Mouse (Mus musculus) cerebellum, adult 9-10 months (tissue): ENCODE measurements around the gene Olfr33.

Experiments used
- DNase-seq: peaks from one replicate; pipeline ENCODE4 v3.0.0; 2022

Gene Olfr33

DNA sequence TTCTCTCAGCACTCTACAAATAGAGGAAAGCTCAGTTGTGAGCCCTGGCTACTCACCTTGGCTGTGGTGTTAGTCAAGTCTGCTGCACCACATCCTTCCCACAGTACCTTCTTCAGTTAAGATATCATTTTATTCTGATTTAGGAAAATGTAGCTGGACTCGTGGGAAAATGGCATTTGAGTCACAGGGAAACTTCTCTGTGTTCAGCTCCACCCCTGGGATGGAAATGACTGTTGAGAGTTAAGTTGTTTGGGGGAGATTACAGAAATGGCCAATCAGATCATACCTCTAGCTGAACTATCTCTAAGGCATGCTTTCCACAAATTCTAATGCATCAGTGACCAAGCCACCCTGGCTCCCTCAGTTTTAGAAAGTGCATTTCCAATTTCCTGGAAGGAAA lies at the start of gene Olfr33:
TSS of gene Olfr33 (minus strand) at position 101 of the 400 bp plus-strand sequence.
- no peak for DNase-seq

DNA sequence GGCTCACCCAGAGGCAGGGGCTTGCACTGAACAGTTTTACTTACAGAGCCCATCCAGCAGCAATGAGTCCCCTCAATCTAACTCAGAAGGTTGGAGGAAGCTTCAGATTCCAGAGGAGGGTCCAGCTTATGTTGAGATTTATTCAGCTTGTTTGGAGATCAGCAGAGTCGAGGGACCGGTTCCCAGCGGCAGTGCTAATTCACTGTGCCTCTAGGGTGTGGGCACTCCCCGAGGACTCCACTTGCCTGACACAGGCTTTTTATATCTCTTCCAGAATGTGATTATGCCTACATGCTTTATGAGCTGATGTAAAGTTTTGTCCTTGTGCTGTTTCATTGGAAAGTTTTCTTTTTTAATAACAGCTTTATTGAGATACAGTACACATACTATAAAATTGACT lies 40.4 kb upstream of the Olfr33 start, which contains the start of the genes Olfr560 and Olfr78:
TSS of gene Olfr560 (minus strand) at position 101 of the 400 bp plus-strand sequence.
TSS of gene Olfr78 (minus strand) at position 206 of the 400 bp plus-strand sequence.
- DNase-seq = no peak

DNA sequence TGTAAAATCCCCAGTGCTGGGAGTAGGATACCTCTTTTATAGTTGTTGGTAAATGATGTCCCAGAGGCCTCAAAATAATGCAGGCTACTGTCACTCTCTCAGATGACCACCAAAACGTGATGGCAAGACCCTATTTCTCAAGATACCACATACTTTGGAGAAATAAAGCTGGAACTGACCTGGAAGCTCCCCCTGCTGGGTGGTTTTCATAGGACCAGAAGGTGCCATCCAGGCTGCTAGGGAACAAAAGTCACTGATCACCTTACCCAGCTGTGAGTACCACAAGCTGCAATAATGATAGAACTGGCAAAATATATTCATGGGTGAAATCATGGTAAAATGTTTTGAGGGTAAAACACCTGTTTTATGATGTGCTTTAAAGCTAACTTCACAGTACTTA lies 33.2 kb upstream of the Olfr33 start:
- DNase-seq = peak; percentile 0

DNA sequence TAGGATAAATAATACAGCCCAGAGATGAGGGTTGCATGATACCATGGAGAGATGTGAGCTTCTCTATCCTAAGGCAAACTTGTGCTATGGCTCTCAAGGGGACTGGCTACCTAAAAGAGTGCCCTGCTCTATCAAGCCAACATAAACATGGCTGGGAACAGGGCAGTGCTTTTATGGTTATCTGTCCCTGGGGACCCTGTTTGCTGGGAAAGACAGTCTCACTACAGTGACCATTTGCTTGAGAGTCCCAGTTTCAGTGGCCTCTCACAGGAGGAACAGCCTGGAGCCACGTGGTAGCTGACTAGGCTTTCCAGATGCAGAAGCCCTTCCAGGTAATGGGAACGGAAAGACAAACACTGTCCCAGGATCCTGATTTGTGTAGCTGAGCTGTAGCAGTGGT lies 18.8 kb upstream of the Olfr33 start:
- no peak for DNase-seq

DNA sequence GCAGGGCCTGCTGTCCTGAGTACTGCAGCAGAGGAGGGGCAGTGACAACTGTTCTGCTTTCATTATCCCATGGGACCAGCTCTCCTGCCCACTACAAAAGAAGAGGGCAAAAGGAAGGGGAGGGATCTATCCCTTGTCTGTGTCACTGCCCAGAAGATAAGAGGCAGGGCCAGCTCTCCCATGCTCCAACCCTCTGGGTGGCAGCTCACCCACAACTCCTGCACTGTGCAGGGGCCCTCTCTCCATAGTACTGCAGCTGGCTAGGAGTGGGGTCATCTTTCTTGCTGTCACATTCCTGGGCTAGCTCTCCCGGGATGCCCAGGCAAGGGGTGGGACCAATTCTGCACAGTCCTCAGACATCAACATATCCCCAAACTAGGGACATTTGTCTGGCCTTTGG lies 14.9 kb upstream of the Olfr33 start:
- no peak for DNase-seq

DNA sequence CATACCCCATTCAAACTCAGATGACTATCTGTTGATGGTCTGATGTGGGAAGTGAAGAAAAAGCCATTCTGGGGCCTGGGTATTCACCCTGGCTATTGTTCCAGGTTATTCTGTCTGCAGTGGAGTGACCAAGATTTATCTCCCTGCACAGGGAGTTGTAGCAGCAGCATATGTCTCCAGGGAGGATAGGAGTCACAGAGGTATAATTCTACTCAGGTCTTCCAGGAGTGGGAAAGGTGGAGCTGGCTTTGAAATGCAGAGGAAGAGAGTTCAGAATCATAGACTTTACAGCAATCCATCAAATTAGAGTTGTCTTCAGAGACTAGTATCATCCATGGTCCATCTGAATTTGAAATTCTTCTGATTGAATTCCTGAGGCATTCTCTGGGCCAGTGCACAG lies 8.5 kb upstream of the Olfr33 start, which contains the start of gene Olfr559:
TSS of gene Olfr559 (minus strand) at position 101 of the 400 bp plus-strand sequence.
- DNase-seq = no peak

DNA sequence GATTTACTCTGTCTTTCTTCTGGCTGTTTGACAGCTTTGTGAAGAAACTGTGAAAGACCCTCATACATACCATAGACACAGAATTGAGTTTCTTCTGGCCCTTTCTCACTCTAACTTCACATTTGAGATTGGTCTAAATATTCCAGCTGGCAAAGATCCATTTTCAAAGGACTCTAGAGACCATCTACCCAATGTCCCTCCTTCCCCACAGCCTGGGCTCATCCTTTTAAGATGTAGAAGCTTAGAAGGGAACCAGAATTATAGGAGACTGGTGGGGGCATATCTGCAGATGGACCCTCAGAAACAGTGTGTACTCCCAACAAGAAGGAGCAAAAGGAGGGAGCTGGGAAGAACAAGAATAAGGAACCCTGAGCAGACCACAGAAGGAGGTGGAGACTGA lies 17.0 kb downstream of the Olfr33 start, which contains the start of gene Olfr558:
TSS of gene Olfr558 (plus strand) at position 301 of the 400 bp plus-strand sequence.
- DNase-seq = no peak

DNA sequence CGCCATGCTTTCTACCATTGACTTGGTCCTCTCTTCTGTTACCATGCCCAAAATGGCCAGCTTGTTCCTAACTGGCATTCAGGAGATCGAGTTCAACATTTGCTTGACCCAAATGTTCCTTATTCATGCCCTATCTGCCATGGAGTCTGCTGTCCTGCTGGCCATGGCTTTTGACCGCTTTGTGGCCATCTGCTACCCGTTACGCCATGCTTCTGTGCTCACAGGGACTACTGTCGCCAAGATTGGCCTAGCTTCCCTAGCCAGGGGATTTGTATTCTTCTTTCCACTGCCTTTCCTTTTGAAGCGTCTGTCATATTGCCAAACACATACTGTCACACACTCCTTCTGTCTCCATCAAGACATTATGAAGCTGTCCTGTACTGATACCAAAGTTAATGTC lies 20.4 kb downstream of the Olfr33 start:
- peak; percentile 39 for DNase-seq

DNA sequence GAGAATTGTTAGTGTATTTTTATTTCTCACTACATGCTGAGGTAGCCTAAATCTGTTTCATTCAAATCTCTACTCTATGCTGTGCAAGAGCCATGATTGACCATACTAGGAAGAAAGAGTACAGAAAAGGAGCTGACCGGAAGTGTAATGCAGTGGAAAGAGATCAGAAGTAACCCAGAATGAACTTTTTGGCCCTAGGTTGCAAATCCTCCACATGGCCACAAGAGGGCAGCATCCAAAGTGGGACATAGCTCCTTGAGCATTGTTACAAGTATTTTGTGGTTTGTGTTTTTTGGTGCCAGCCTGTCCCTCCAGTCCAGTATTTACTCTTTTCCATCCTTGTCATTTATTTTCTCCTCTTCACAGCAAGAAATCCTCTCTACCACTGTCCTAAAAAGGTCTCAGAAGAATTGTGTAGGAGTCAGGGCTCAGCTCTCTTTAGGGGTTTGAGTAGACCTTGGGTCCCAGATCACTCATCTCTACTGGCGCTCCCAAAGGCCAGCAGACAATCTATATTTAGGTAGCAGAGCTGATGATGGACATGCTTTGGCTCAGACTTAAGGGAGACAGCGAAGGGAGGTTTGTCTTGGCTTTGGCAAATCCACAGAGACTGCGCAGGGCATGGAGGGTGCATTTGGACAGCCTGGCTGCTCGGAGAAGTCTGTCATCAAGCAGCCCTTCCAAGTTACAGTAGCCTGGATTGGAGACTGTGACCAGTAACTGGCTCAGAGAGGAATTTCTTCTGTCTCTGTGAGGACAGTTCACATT lies 23.3 kb downstream of the Olfr33 start, which contains the start of gene Olfr557:
TSS of gene Olfr557 (plus strand) at position 553 of the 768 bp plus-strand sequence.
- DNase-seq = no peak

DNA sequence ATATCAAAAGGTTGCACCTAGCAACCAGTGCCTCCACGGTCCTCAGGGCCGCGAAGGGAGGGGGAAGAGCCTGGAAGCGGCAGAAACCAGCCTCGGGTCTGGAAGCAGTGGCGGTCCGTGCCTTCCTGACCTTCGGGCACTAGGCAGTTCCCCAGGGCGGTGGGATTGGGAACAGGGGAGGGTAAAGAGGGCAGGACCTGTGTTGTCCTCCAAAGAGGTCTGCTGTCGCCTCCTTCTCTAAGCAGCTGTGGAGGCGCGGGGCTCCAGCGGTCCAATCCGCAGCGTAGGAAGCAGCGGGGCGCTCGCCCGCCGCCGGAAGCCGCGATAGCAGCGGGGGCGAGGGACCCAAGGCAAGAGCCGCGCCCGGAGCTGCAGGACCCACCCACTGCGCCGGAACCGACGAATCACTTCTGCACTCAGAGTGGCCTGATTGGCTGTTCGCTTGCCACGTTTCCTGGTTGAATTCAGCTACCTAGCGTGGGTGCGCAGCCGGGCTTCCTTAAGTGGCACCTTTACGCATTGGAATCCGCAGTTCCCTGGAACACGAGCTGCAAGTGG lies 31.8 kb downstream of the Olfr33 start, which contains the start of gene Trim68:
TSS of gene Trim68 (minus strand) at position 384 of the 558 bp plus-strand sequence.
- peak; percentile 51 for DNase-seq

DNA sequence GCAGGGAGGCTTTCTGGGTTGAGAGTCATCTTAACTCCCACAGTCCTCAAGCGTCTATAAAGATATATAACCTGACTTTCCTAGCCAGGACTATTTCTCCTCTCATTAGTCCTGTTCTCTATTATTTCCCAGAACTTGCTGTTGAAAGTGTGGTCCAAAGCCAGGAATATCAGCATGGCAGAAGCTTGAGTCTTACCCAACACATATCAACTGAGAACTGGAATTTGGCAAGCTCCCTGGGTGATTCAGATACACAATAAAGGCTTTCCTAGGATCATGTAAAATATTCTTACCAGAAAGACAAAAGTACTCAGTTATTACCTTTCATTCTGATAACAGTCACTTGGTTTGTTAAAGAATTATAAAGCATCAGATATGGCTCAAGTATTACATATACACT lies 37.0 kb downstream of the Olfr33 start:
- no peak for DNase-seq

DNA sequence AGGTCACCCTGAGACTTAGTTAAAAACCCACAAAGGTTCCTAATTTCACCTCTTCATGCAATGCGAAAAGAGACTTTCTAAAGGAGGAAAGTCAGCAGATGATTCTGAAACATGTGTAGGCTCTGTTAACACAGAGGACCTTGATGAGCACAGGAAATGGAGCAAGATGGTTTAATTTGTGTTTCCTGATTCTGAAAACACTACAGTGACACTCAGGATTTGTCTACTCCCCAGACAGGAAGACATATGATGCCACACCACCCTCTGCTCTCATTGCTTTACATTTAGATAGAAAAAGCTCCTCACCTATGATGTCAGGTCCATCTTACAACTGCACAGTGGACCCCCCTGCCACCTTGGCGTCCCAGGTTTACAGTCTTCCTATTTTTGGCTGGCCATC lies 42.6 kb downstream of the Olfr33 start:
- DNase-seq = no peak

DNA sequence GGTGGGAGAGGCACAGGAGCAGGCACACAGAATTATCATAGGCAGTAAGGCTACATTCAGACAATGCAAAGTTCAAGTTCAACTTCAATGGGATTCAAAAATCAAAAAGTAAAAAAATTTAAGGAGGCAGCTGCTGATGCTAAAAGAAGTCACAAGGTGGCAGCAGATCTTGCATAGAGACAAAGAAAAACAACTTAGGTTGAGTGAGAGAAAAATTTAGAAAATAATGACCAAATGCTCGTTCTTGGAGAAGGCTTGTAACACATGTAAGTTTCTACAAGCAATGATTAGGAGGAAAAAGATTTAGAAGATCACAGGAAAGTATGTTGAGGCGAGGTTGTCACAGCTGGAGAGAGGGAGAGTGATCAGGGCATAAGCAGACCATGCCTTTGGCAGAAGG lies 53.5 kb downstream of the Olfr33 start:
- no peak for DNase-seq

DNA sequence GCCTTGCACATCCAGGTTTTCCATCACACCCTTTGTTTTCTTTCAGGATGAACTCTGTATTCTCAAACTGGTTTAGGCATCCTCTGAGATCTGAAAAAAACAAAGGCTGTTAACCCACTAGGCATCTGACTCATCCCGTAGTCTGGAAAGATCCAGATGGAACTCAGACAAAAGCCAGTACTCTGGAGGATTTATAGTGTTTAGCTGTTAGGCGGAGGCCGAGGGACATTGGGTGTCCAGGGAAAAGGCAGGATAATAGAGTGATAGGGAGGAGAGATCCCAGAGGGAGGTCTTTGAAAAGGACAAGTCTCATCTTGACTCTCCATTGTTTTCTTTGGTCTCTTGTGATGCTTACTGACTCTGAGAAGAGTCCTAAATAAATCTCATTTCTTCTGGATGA lies 54.3 kb downstream of the Olfr33 start, which contains the start of gene Olfr556:
TSS of gene Olfr556 (plus strand) at position 301 of the 400 bp plus-strand sequence.
- DNase-seq = no peak
